ENCODE assay signal across 30 mouse cellular contexts in the genomic region with DNA sequence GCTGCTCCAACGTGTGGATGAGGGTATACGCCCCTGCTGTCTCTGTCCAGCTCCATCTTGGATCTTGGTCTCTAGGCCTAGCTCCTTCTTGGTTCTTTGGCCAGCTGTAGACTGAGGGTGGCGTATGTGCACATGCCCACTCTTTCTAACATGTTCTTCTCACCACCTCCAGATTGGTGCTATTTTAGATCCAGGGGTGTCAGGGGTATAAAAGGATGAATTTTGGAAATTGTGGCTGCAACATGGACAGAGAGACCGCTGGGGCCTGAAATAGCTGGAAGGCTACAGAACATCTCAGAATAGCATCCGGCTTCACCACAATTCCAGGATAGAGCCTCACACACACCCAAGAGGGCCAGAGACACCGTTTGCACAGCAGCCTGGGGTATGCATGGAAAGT.
DNase-seq lines count a peak whose midpoint lies in the region; TF ChIP-seq lines count a peak whose summit lies in the region.
"Had no signal": no experiment of that assay in that cellular context is flagged by ENCODE, and none has a peak within 500 bp of the region (broad histone marks: within the 10 kb centered on the region; RNA-seq: fewer than 3 reads in every experiment).

No protein-coding gene starts in this region.

- H3K4me1 ChIP-seq in cortical plate, adult 2 months (ENCODE audit: control insufficient read depth, insufficient read depth, low read length), result peaks cover 9% of the 10 kb centered on the region
- H3K4me1 ChIP-seq: intestine, embryonic 15.5 days; lung, embryonic 15.5 days; stomach, embryonic 15.5 days had no signal

- peak; percentile 56 for DNase-seq in left cerebral cortex, adult 11 months (ENCODE audit: low spot score)
- DNase-seq in left cerebral cortex, postnatal 10 days (ENCODE audit: extremely low spot score in 1 of 2, low spot score in 2 of 2), result no peak
- peak; percentile 35 to 45 for DNase-seq in right cerebral cortex, adult 2 months (ENCODE audit: low spot score in 2 of 2)
- DNase-seq in right cerebral cortex, postnatal 25 days, result no peak
- DNase-seq in telencephalon, adult 2 months (ENCODE audit: low read depth, low spot score), result peak; percentile 71
- DNase-seq in heart, adult 18-20 months, result no peak
- DNase-seq: adrenal gland, adult 8-10 months; cerebellum, adult 11 months; cerebellum, adult 9-10 months; cerebellum, postnatal 36 days; embryo, embryonic 11 days; gastrocnemius, postnatal 25 days; heart, adult 11 months; heart, postnatal 36 days; kidney, adult 8-10 months; kidney, postnatal 4 days; liver; retina, postnatal 1 day; thymus, postnatal 14 days had no signal

- 0 out of 2 replicates have a peak overlapping the region, but pooled peaks have one; percentile 33 for H3K27ac ChIP-seq in cortical plate, adult 2 months (ENCODE audit: insufficient read depth, low read length)
- H3K27ac ChIP-seq: embryonic facial prominence, embryonic 12.5 days; hindbrain, embryonic 12.5 days; hindbrain, postnatal 0 days; intestine, embryonic 15.5 days; kidney, postnatal 0 days; lung, embryonic 15.5 days; midbrain, embryonic 10.5 days; neural tube, embryonic 12.5 days; stomach, embryonic 15.5 days had no signal

- no peak for TF ChIP-seq POLR2A in cortical plate, adult 2 months (IDR thresholded peaks at IDR 0.05; ENCODE audit: extremely low read depth, insufficient read depth, low read length)

- intact Hi-C loops in left cerebral cortex, postnatal 10 days (cut with DNase I), result no loop called here

- TF ChIP-seq CTCF in cortical plate, adult 2 months (IDR thresholded peaks at IDR 0.05; ENCODE audit: extremely low read depth, insufficient read depth, low read length), result no peak

- no peak overlapping the region for H3K4me3 ChIP-seq in cortical plate, adult 2 months (ENCODE audit: insufficient read depth, low read length)
- H3K4me3 ChIP-seq: embryonic facial prominence, embryonic 12.5 days; hindbrain, embryonic 12.5 days; intestine, embryonic 15.5 days; lung, embryonic 15.5 days; midbrain, embryonic 10.5 days; myocyte; neural tube, embryonic 12.5 days; stomach, embryonic 15.5 days had no signal

Comparison
In these comparisons a context has a peak if more than half of its experiments do, and no peak if none do; other contexts are left out.
1. DNase-seq: peak in left cerebral cortex, adult 11 months (single experiment), right cerebral cortex, adult 2 months (2 of 2) and telencephalon, adult 2 months (single experiment); none in left cerebral cortex, postnatal 10 days (0 of 2), right cerebral cortex, postnatal 25 days (single experiment) and heart, adult 18-20 months (0 of 2).